Mouse (Mus musculus) brain, embryonic 14.5 days (tissue): ENCODE measurements around the gene Abcd2.

Source experiments
- CTCF ChIP-seq: fragments of 200-500 bp; IDR thresholded peaks from 2 replicates; pipeline ENCODE4 v1.5.1; 2012; ENCODE audit warnings: inconsistent platforms, mild to moderate bottlenecking, moderate library complexity, borderline replicate concordance; ENCODE audit not compliant: insufficient read depth, insufficient read length; ENCODE audit errors: extremely low read depth
- POLR2A ChIP-seq: fragments of 200-500 bp; IDR thresholded peaks from 2 replicates; pipeline ENCODE4 v1.6.1; 2012; ENCODE audit warnings: mild to moderate bottlenecking, inconsistent platforms, borderline replicate concordance; ENCODE audit not compliant: poor library complexity, insufficient read depth, insufficient read length, severe bottlenecking; ENCODE audit errors: extremely low read depth

GRCm38 (mm10) chr15:91112555-91113209 is 78.9 kb downstream of the Abcd2 start:
- TF ChIP-seq POLR2A (no peak), CTCF (no peak)
